Mouse (Mus musculus): Measurements from ENCODE around the gene Anks1b.

DNA sequence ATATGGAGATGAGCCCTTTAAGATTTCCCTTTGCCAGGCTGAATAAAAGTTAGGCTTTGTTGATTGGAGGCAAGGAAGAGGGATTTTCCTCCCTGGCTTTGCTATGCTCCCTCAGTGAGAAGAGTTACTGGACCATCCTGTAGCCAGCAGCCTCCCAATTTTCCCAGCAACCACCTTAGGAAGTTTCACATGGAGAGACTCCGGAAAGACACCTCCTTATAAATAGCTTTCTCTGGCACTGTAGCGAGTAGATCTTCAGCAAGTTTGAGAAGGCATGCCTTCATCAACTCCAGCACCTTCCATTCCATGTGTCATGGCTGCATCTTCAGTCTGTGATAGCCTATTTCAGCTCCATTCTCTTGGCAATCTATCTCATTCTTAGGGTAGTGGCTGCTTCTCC lies 535.2 kb downstream of the Anks1b start:
- TF ChIP-seq HCFC1 (IDR thresholded peaks at IDR 0.05; ENCODE audit: low read depth, low read length) (no peak), ZMIZ1 (IDR thresholded peaks at IDR 0.05; ENCODE audit: low read depth, low read length) (no peak), MAX (IDR thresholded peaks at IDR 0.05; ENCODE audit: low read length) (no peak), CTCF (IDR thresholded peaks at IDR 0.05 in 2 of 3, conservative IDR thresholded peaks at IDR 0.05 in 1 of 3; ENCODE audit: control insufficient read depth in 1 of 3, insufficient read depth in 1 of 3, low read depth in 2 of 3, low read length in 3 of 3, poor library complexity in 1 of 3, severe bottlenecking in 1 of 3) (no peak), USF1 (IDR thresholded peaks at IDR 0.05; ENCODE audit: low read depth, low read length) (no peak), EP300 (IDR thresholded peaks at IDR 0.05; ENCODE audit: low read depth in 1 of 2, low read length in 2 of 2) (no peak), POLR2A (IDR thresholded peaks at IDR 0.05; ENCODE audit: control insufficient read depth in 1 of 2, insufficient read depth in 1 of 2, low read depth in 1 of 2, low read length in 2 of 2, poor library complexity in 1 of 2) (no peak), UBTF (IDR thresholded peaks at IDR 0.05; ENCODE audit: borderline replicate concordance, insufficient read depth, low read depth, low read length) (no peak), MYC (IDR thresholded peaks at IDR 0.05; ENCODE audit: low read depth, low read length) (no peak)
